Comparison of ENCODE assay signal across 12 mouse cellular contexts in genomic region chr17:55083357-55084099, GRCm38 (mm10).
A peak's percentile ranks its signal among the peaks of the same experiment; 100 is the strongest.
DNase-seq lines count a peak whose midpoint lies in the region.
"Had no signal": no experiment of that assay in that cellular context is flagged by ENCODE, and none has a peak within 500 bp of the region (broad histone marks: within the 10 kb centered on the region; RNA-seq: fewer than 3 reads in every experiment).

No protein-coding gene starts in this region.

- peak; percentile 33 to 54 for DNase-seq in cerebellum, postnatal 10 days
- DNase-seq in cerebellum, adult 18-20 months: no peak
- peak; percentile 20 for DNase-seq in layer of hippocampus, adult 11-12 months (ENCODE audit: low spot score)
- peak; percentile 18 for DNase-seq in left cerebral cortex, adult 11 months (ENCODE audit: low spot score)
- DNase-seq in right cerebral cortex, postnatal 10 days (ENCODE audit: low spot score in 2 of 2): peak; percentile 52 to 53
- DNase-seq in spleen, adult 18-20 months: no peak
- no peak for DNase-seq in cerebellum, adult 8-10 months
- DNase-seq in kidney, adult 8-10 months: no peak
- DNase-seq: adrenal gland, postnatal 25 days; cerebellum, postnatal 36 days; kidney, adult 18-20 months; kidney, postnatal 25 days had no signal

Comparison
In these comparisons a context has a peak if more than half of its experiments do, and no peak if none do; other contexts are left out.
1. DNase-seq: peak in cerebellum, postnatal 10 days (2 of 2), layer of hippocampus, adult 11-12 months (single experiment), left cerebral cortex, adult 11 months (single experiment) and right cerebral cortex, postnatal 10 days (2 of 2); none in cerebellum, adult 18-20 months (0 of 2), spleen, adult 18-20 months (0 of 2), cerebellum, adult 8-10 months (single experiment) and kidney, adult 8-10 months (0 of 2).